Mouse (Mus musculus) ES-E14 (cell line): ENCODE data around the gene Zfp369. TPM values are rescaled to one million over a fixed set of nuclear protein-coding genes. Genes with fewer than 3 reads are reported as not detected.

ENCODE experiments used
- DNase-seq: peaks from one replicate; pipeline ENCODE4 v3.0.0-alpha.2; 2013; ENCODE audit warnings: low read depth, low spot score
- H3K27ac ChIP-seq: 2 replicates; pipeline ENCODE4 v1.5.1; 2012; ENCODE audit warnings: low read depth, mild to moderate bottlenecking, low read length, moderate library complexity, mixed read lengths; ENCODE audit not compliant: poor library complexity, insufficient read depth, severe bottlenecking
- H3K36me3 ChIP-seq: 2 replicates; pipeline ENCODE4 v1.6.1; 2012; ENCODE audit warnings: mild to moderate bottlenecking, low read length, moderate library complexity, mixed read lengths; ENCODE audit not compliant: control insufficient read depth, poor library complexity, insufficient read depth, severe bottlenecking
- H3K4me1 ChIP-seq, 2 experiments: fragments of 150-350 bp in 1 of 2; sonication (generic) in 1 of 2; 2 replicates each; pipeline ENCODE4 v1.6.1; 2012; ENCODE audit warnings: low read length in 2 of 2, mild to moderate bottlenecking in 1 of 2, mixed read lengths in 1 of 2; ENCODE audit not compliant: control insufficient read depth in 2 of 2, insufficient read depth in 2 of 2, poor library complexity in 1 of 2
- H3K4me3 ChIP-seq, 2 experiments: fragments of 150-350 bp in 1 of 2; sonication (generic) in 1 of 2; 2 replicates each; pipeline ENCODE4 v1.5.1; 2012; ENCODE audit warnings: low read length in 2 of 2, low read depth in 1 of 2, mild to moderate bottlenecking in 1 of 2, mixed read lengths in 1 of 2; ENCODE audit not compliant: insufficient read depth in 1 of 2, poor library complexity in 1 of 2, severe bottlenecking in 1 of 2
- H3K9ac ChIP-seq: 2 replicates; pipeline ENCODE4 v1.6.1; 2012; ENCODE audit warnings: low read depth, mild to moderate bottlenecking, low read length, mixed read lengths; ENCODE audit not compliant: poor library complexity, insufficient read depth, severe bottlenecking
- H3K9me3 ChIP-seq: fragments of 150-350 bp; sonication (generic); 2 replicates; pipeline ENCODE4 v1.6.1; 2012; ENCODE audit warnings: low read depth, mild to moderate bottlenecking, low read length; ENCODE audit not compliant: control insufficient read depth, insufficient read depth
- CHD2 ChIP-seq: IDR thresholded peaks from 2 replicates; pipeline ENCODE4 v1.6.1; 2014; ENCODE audit warnings: mild to moderate bottlenecking, low read depth, low read length, inconsistent platforms
- HCFC1 ChIP-seq: IDR thresholded peaks from 2 replicates; pipeline ENCODE4 v1.6.1; 2012; ENCODE audit warnings: low read length, inconsistent platforms, borderline replicate concordance; ENCODE audit not compliant: insufficient read depth
- MAFK ChIP-seq: IDR thresholded peaks from 2 replicates; pipeline ENCODE4 v1.6.1; 2014; ENCODE audit warnings: mild to moderate bottlenecking, low read depth, low read length, inconsistent platforms; ENCODE audit not compliant: insufficient read depth
- ZC3H11A ChIP-seq: IDR thresholded peaks from 2 replicates; pipeline ENCODE4 v1.6.1; 2012; ENCODE audit warnings: low read depth, mild to moderate bottlenecking, inconsistent platforms, low read length, borderline replicate concordance
- ZNF384 ChIP-seq: IDR thresholded peaks from 2 replicates; pipeline ENCODE4 v1.6.1; 2012; ENCODE audit warnings: low read depth, low read length, inconsistent platforms
- in situ Hi-C, 2 experiments: fragments of 600-800 bp; cut with MboI; formaldehyde crosslinking; loops; one replicate each; pipeline ENCODE4 v1.15.1; 2025; ENCODE audit warnings: low sequenced_read_pairs in 2 of 2, inconsistent platforms in 1 of 2; ENCODE audit not compliant: unreplicated experiment in 2 of 2
- total RNA-seq: library from RNA; depleted of rRNA; stranded (reverse); fragments of 300-350 nt; gene quantifications from 2 replicates; pipeline ENCODE4 v1.2.3, GENCODE M21; 2012

The Zfp369 gene
- total RNA-seq, 1 experiment = 30.7 TPM

GRCm38 (mm10) chr13:65241627-65242318 is 36.8 kb upstream of the Zfp369 start:
- Histone ChIP-seq H3K27ac (peak overlapping the region; percentile 90; the same call in 1 of the 2 replicates), H3K4me1 (peaks cover 0 to 15% of the 10 kb centered on the region in 2 experiments; a peak in 2 of 4 replicates), H3K36me3 (no peaks in the 10 kb centered on the region), H3K4me3 (peak overlapping the region; percentile 82 to 96), H3K9ac (peak overlapping the region; percentile 93), H3K9me3 (no peaks in the 10 kb centered on the region)
- no peak for DNase-seq
- TF ChIP-seq HCFC1 (no peak), ZNF384 (no peak), MAFK (no peak), ZC3H11A (no peak), CHD2 (no peak)
- in situ Hi-C loops = no loop called here

- Histone ChIP-seq H3K9me3 (no peaks in the 10 kb centered on the region), H3K27ac (no peak overlapping the region; the same call in 1 of the 2 replicates)
- TF ChIP-seq ZC3H11A (no peak), MAFK (no peak), HCFC1 (no peak), ZNF384 (no peak), CHD2 (no peak)
These were observed 36.3 kb upstream of the Zfp369 start for GRCm38 (mm10) chr13:65242319-65242787.

GRCm38 (mm10) chr13:65243273-65243672 is 35.3 kb upstream of the Zfp369 start:
- no peak overlapping the region for H3K9ac ChIP-seq
- H3K9me3 ChIP-seq = no peaks in the 10 kb centered on the region
- H3K4me3 ChIP-seq = no peak overlapping the region
- no peak for TF ChIP-seq MAFK
- no peak for TF ChIP-seq HCFC1
- no peak for TF ChIP-seq CHD2
- no peak for TF ChIP-seq ZC3H11A
- TF ChIP-seq ZNF384 = no peak
- no peaks in the 10 kb centered on the region for H3K36me3 ChIP-seq
- peaks cover 0 to 9% of the 10 kb centered on the region in 2 experiments; a peak in 2 of 4 replicates for H3K4me1 ChIP-seq
- in situ Hi-C loops = no loop called here
- no peak for DNase-seq
- no peak overlapping the region for H3K27ac ChIP-seq

More at GRCm38 (mm10) chr13:65242319-65242787, 36.3 kb upstream of the Zfp369 start:
- Histone ChIP-seq H3K9ac (peak overlapping the region; percentile 93), H3K4me1 (peaks cover 0 to 9% of the 10 kb centered on the region in 2 experiments; a peak in 2 of 4 replicates), H3K4me3 (peak overlapping the region; percentile 82 to 96), H3K36me3 (no peaks in the 10 kb centered on the region)
- in situ Hi-C loops = no loop called here
- no peak for DNase-seq

GRCm38 (mm10) chr13:65258175-65258954 is 20.2 kb upstream of the Zfp369 start:
- Histone ChIP-seq H3K4me1 (peaks cover 0 to 4% of the 10 kb centered on the region in 2 experiments; a peak in 1 of 4 replicates), H3K9ac (peak overlapping the region; percentile 29; the same call in 1 of the 2 replicates), H3K36me3 (no peaks in the 10 kb centered on the region), H3K27ac (no peak overlapping the region), H3K4me3 (peak overlapping the region; percentile 62 to 69), H3K9me3 (peaks cover 2% of the 10 kb centered on the region; the same call in 1 of the 2 replicates)
- no peak for DNase-seq
- in situ Hi-C loops = no loop called here
- TF ChIP-seq ZC3H11A (no peak), HCFC1 (no peak), MAFK (no peak), CHD2 (no peak), ZNF384 (no peak)
